Mouse (Mus musculus): ENCODE measurements around the gene Tmem87b. TPM values are rescaled to one million over a fixed set of nuclear protein-coding genes. Genes with fewer than 3 reads are reported as not detected.

The Tmem87b gene
- polyA plus RNA-seq, 1 experiment from 2014 or later: 23.2 TPM

- no peak for ATAC-seq (ENCODE audit: extremely low read depth, insufficient number of reproducible peaks, low FRiP score, low TSS enrichment)
- no peak overlapping the region for H3K9ac ChIP-seq
- H3K9me3 ChIP-seq: no peaks in the 10 kb centered on the region
- H3K27me3 ChIP-seq (replicated peaks): no peaks in the 10 kb centered on the region
- H3K4me2 ChIP-seq: peak overlapping the region; percentile 7
- H3K4me1 ChIP-seq: peaks cover 16% of the 10 kb centered on the region
- WGBS: 57% methylated on average over 11 of the region's 11 CpGs
- no peak overlapping the region for H3K4me3 ChIP-seq
- H3K27ac ChIP-seq (replicated peaks): 0 out of 2 replicates have a peak overlapping the region, but pooled peaks have one; percentile 28
- H3K36me3 ChIP-seq: peaks cover 33% of the 10 kb centered on the region
These were observed 26.9 kb upstream of the Tmem87b start for GRCm38 (mm10) chr2:128790875-128791614.

GRCm38 (mm10) chr2:128793958-128794357 is 24.0 kb upstream of the Tmem87b start:
- Histone ChIP-seq H3K36me3 (peaks cover 40% of the 10 kb centered on the region), H3K9ac (no peak overlapping the region), H3K27me3 (replicated peaks) (no peaks in the 10 kb centered on the region), H3K27ac (replicated peaks) (no peak overlapping the region), H3K9me3 (no peaks in the 10 kb centered on the region), H3K4me1 (peaks cover 16% of the 10 kb centered on the region), H3K4me2 (no peak overlapping the region), H3K4me3 (no peak overlapping the region)
- 82% methylated on average over 6 of the region's 6 CpGs for WGBS
- ATAC-seq (ENCODE audit: extremely low read depth, insufficient number of reproducible peaks, low FRiP score, low TSS enrichment): no peak

GRCm38 (mm10) chr2:128796463-128796862 is 21.5 kb upstream of the Tmem87b start:
- no peak overlapping the region for H3K4me3 ChIP-seq
- WGBS: 65% methylated on average over 6 of the region's 6 CpGs
- ATAC-seq (ENCODE audit: extremely low read depth, insufficient number of reproducible peaks, low FRiP score, low TSS enrichment): no peak
- no peak overlapping the region for H3K4me2 ChIP-seq
- H3K36me3 ChIP-seq: peaks cover 63% of the 10 kb centered on the region
- no peaks in the 10 kb centered on the region; the same call in 1 of the 2 replicates for H3K9me3 ChIP-seq
- no peaks in the 10 kb centered on the region for H3K4me1 ChIP-seq
- H3K27ac ChIP-seq (replicated peaks): no peak overlapping the region
- no peak overlapping the region for H3K9ac ChIP-seq
- no peaks in the 10 kb centered on the region for H3K27me3 ChIP-seq (replicated peaks)

- H3K27ac ChIP-seq (replicated peaks): no peak overlapping the region
- H3K27me3 ChIP-seq (replicated peaks): no peaks in the 10 kb centered on the region
- no peaks in the 10 kb centered on the region; the same call in 1 of the 2 replicates for H3K9me3 ChIP-seq
- peaks cover 33% of the 10 kb centered on the region for H3K36me3 ChIP-seq
- H3K9ac ChIP-seq: no peak overlapping the region
- WGBS: 84% methylated on average over 4 of the region's 4 CpGs
- H3K4me1 ChIP-seq: no peaks in the 10 kb centered on the region
- ATAC-seq (ENCODE audit: extremely low read depth, insufficient number of reproducible peaks, low FRiP score, low TSS enrichment): no peak
- no peak overlapping the region for H3K4me2 ChIP-seq
- H3K4me3 ChIP-seq: no peak overlapping the region
These were observed 14.5 kb upstream of the Tmem87b start for GRCm38 (mm10) chr2:128803441-128803840.

- peaks cover 22% of the 10 kb centered on the region for H3K36me3 ChIP-seq
- H3K27ac ChIP-seq (replicated peaks): no peak overlapping the region
- H3K9ac ChIP-seq: no peak overlapping the region
- H3K4me3 ChIP-seq: no peak overlapping the region
- no peaks in the 10 kb centered on the region for H3K4me1 ChIP-seq
- 66% methylated on average over 4 of the region's 4 CpGs for WGBS
- no peaks in the 10 kb centered on the region for H3K27me3 ChIP-seq (replicated peaks)
- no peak for ATAC-seq (ENCODE audit: extremely low read depth, insufficient number of reproducible peaks, low FRiP score, low TSS enrichment)
- no peak overlapping the region for H3K4me2 ChIP-seq
- no peaks in the 10 kb centered on the region for H3K9me3 ChIP-seq
These were observed 12.6 kb upstream of the Tmem87b start for GRCm38 (mm10) chr2:128805341-128805740.

- 53% methylated on average over 8 of the region's 8 CpGs for WGBS
- ATAC-seq (ENCODE audit: extremely low read depth, insufficient number of reproducible peaks, low FRiP score, low TSS enrichment): no peak
- Histone ChIP-seq H3K36me3 (peaks cover 10% of the 10 kb centered on the region), H3K27me3 (replicated peaks) (no peaks in the 10 kb centered on the region), H3K27ac (replicated peaks) (no peak overlapping the region), H3K4me2 (no peak overlapping the region), H3K9me3 (no peaks in the 10 kb centered on the region), H3K4me1 (no peaks in the 10 kb centered on the region), H3K9ac (no peak overlapping the region), H3K4me3 (no peak overlapping the region)
These were observed 11.4 kb upstream of the Tmem87b start for GRCm38 (mm10) chr2:128806561-128806960.

- 43% methylated on average over 2 of the region's 2 CpGs for WGBS
- no peak for ATAC-seq (ENCODE audit: extremely low read depth, insufficient number of reproducible peaks, low FRiP score, low TSS enrichment)
- no peaks in the 10 kb centered on the region for H3K9me3 ChIP-seq
- no peaks in the 10 kb centered on the region for H3K36me3 ChIP-seq
- no peak overlapping the region for H3K27ac ChIP-seq (replicated peaks)
- no peak overlapping the region for H3K4me2 ChIP-seq
- H3K4me3 ChIP-seq: no peak overlapping the region
- H3K4me1 ChIP-seq: peaks cover 8% of the 10 kb centered on the region
- no peak overlapping the region for H3K9ac ChIP-seq
- no peaks in the 10 kb centered on the region for H3K27me3 ChIP-seq (replicated peaks)
These were observed 5.2 kb upstream of the Tmem87b start for GRCm38 (mm10) chr2:128812761-128813160.

GRCm38 (mm10) chr2:128816311-128816710 is 1.6 kb upstream of the Tmem87b start:
- H3K9me3 ChIP-seq: no peaks in the 10 kb centered on the region
- no peak overlapping the region for H3K4me3 ChIP-seq
- no peak overlapping the region for H3K4me2 ChIP-seq
- no peak overlapping the region for H3K27ac ChIP-seq (replicated peaks)
- H3K27me3 ChIP-seq (replicated peaks): no peaks in the 10 kb centered on the region
- no peaks in the 10 kb centered on the region for H3K36me3 ChIP-seq
- peaks cover 19% of the 10 kb centered on the region for H3K4me1 ChIP-seq
- no peak overlapping the region for H3K9ac ChIP-seq
- WGBS: 81% methylated on average over 1 of the region's 1 CpGs
- ATAC-seq (ENCODE audit: extremely low read depth, insufficient number of reproducible peaks, low FRiP score, low TSS enrichment): no peak

GRCm38 (mm10) chr2:128816916-128817315 is 1.0 kb upstream of the Tmem87b start:
- WGBS: 49% methylated on average over 6 of the region's 6 CpGs
- Histone ChIP-seq H3K9ac (peak overlapping the region; percentile 48), H3K27ac (replicated peaks) (peak overlapping the region; percentile 93), H3K4me3 (peak overlapping the region; percentile 77), H3K4me1 (peaks cover 19% of the 10 kb centered on the region), H3K27me3 (replicated peaks) (no peaks in the 10 kb centered on the region), H3K4me2 (peak overlapping the region; percentile 85), H3K36me3 (no peaks in the 10 kb centered on the region), H3K9me3 (no peaks in the 10 kb centered on the region)
- ATAC-seq (ENCODE audit: extremely low read depth, insufficient number of reproducible peaks, low FRiP score, low TSS enrichment): no peak

- peak overlapping the region; percentile 77 for H3K4me3 ChIP-seq
These were observed 532 bp upstream of the Tmem87b start for GRCm38 (mm10) chr2:128817387-128817785.

GRCm38 (mm10) chr2:128818956-128819643 is 1.2 kb downstream of the Tmem87b start:
- H3K4me3 ChIP-seq: peak overlapping the region; percentile 77
- peak overlapping the region; percentile 85 for H3K4me2 ChIP-seq
- H3K27me3 ChIP-seq (replicated peaks): no peaks in the 10 kb centered on the region
- 21% methylated on average over 14 of the region's 14 CpGs for WGBS
- H3K27ac ChIP-seq (replicated peaks): peak overlapping the region; percentile 93
- peak overlapping the region; percentile 88 for H3K9ac ChIP-seq
- ATAC-seq (ENCODE audit: extremely low read depth, insufficient number of reproducible peaks, low FRiP score, low TSS enrichment): no peak
- peaks cover 7% of the 10 kb centered on the region for H3K36me3 ChIP-seq
- H3K9me3 ChIP-seq: no peaks in the 10 kb centered on the region
- peaks cover 19% of the 10 kb centered on the region for H3K4me1 ChIP-seq

More at GRCm38 (mm10) chr2:128817387-128817785, 532 bp upstream of the Tmem87b start:
- H3K9ac ChIP-seq: peak overlapping the region; percentile 79
- peak overlapping the region; percentile 93 for H3K27ac ChIP-seq (replicated peaks)
- WGBS: 0% methylated on average over 7 of the region's 7 CpGs
- no peaks in the 10 kb centered on the region for H3K9me3 ChIP-seq
- no peaks in the 10 kb centered on the region for H3K36me3 ChIP-seq
- no peaks in the 10 kb centered on the region for H3K27me3 ChIP-seq (replicated peaks)
- peak overlapping the region; percentile 85 for H3K4me2 ChIP-seq
- no peak for ATAC-seq (ENCODE audit: extremely low read depth, insufficient number of reproducible peaks, low FRiP score, low TSS enrichment)
- H3K4me1 ChIP-seq: peaks cover 19% of the 10 kb centered on the region
